Mouse (Mus musculus) inflammation-experienced regulatory T-cells, adult 6 months (primary cell): Measurements from ENCODE around the gene Atp2b4. TPM values are rescaled to one million over a fixed set of nuclear protein-coding genes. Genes with fewer than 3 reads are reported as not detected.
"Not testable (repeated sequence)": the region's sequence is repeated elsewhere in the genome, so short reads cannot be mapped to it uniquely, and the experiment has no call there.

ENCODE experiments used
- ATAC-seq: one replicate; pipeline ENCODE4 v1.8.0; 2017
- polyA plus RNA-seq, 3 experiments: library from polyadenylated mRNA; unstranded; fragments of 100-300 nt; shearing (Covaris generic); gene quantifications; one replicate each; pipeline ENCODE4 v1.2.1; 2017

Gene Atp2b4
- polyA plus RNA-seq, 3 experiments from 2014 or later: 13.7 to 26.5 (median 16.2) TPM

DNA sequence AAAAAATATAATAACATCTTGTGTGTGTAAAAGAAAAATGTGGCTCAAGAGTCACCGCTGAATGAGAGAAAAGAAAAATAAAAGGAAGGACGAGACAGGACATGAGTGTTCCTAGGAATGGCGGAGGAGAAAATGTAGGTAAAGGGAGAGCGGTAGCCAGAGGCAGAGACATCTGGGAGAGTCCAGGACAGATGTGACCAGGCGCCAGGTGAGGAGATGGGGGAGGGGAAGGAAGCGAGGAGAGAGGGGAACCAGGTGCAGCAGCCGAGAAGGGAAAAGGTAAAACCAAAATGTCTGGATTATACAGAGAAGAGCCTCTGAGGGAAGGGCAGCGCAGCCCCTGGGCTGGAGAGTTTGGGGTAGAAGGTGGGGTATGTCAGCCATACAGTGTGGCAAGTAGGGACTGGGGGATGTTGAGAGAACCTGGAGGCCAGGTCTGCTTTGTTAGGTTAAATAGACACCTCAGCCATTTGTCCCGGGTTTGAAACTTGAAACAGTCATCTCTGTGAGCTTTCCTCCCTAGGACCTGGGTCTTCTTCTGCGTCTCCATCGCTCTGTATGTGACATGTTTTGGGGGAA, 107.2 kb downstream of the Atp2b4 start:
- no peak for ATAC-seq

DNA sequence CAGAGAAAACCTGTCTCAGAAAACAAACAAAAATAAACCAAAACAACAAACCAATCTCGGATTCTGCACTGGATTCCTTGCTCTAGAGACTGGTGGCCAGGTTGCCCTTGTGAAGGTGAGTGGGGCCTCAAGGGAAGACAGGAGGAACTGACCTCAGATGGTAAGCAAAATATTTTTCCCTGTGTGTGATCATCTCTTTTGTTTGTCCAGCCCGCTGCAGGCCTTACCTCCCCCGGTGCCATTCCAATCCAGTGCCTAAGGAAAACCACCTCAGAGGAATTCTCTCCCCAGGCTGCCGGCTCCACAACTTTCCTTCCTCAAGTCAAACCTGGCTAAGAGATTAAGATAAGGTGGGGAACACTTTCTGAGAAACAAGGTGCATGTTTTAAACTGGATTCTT, 108.6 kb downstream of the Atp2b4 start:
- ATAC-seq: no peak

DNA sequence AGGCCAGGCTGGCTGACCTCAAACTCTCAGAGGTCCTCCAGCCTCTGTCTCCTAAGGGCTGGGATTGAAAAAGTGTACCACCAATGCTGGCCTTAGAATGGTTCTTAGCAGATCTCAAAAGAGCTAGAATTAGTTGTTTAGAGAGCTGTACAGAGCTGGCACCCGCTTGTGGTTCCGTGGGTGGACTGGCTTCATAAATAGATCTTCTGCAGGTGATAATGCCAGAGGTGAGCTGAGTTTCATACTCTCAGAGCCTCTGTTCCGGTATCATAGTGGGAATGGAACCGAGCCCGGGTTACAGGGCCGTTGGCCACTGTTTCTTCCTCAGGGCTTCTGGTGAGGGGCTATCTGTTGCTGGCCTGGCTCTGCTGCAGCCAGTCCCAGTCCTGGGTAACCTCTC, 109.8 kb downstream of the Atp2b4 start:
- peak; percentile 9 for ATAC-seq

DNA sequence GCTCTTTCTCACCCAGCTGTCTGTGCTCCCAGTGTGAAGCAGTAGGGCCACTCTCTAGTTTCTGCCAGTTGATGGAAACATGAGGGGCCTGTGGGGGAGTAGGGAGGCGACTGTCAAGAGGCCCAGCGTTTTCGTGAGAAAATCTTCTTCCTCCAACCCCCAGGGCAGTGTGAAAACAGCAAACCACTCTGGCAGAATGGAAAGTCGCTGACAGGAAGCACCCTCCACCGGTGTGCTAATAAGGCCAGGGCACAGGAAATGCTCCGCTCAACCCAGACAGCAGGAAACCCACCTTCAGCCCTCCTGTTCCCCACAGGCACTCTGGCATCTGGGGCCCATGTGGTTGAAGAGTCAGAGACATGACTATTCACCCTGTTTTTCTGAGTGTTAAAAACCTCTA, 110.9 kb downstream of the Atp2b4 start, which contains the start of gene Lax1:
Gene Lax1, minus strand, starts transcription at position 212 of the 400 bp plus-strand sequence.
- peak; percentile 95 for ATAC-seq

DNA sequence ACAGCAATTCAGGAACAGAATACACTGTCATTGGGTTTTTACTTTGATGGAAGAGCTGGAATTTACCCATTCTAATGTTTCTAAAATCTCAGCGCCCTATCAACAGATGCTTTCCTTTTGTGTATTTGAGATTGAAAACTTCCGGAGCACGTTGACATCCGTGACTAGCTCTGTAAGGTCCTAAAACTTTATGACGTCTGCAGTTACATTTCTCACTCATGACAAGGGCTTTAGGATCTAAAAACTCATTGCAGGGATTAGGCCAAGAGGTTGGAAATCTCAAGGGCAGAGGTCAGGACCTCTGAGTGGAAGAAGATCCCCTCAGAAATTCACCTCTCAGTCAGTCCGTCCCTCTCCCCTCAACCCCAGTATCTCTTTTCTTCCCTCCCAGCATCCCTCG, 112.5 kb downstream of the Atp2b4 start:
- no peak for ATAC-seq

DNA sequence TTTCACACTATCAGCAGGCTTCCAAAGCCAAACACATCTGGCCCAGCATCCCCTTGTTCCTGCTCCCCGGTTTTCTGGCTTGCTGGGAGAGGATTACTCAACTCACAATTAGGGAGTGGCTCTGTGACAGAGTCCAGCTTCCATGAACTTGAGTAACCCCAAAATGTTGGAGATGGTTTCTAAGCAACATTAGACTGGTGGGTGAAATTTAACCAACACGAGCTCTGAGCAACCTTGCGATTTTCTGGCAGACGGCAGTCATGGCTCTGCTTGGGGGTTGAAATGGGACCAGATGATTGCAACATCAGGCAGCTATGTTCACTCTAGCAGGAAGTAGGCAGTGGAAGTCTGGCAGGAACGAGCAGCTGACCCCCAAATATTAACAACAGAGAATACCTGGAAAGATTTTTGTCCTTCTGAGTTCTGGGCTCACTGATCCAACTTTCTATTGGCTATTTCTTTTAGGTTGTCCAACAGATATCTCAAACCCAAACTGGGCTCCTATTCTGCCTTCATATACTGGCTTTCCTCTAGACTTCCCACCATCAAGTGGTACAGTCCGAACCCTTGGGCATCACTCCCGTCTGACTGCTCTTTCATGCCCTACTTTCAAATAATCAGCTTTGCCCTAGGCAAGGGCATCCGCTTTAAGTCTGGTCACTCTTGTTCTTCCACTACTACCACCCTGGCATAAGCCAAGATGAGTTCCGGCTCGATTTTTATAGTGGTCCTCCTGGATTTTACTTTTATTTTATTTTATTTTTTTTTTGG, 114.9 kb downstream of the Atp2b4 start:
- ATAC-seq: no peak

DNA sequence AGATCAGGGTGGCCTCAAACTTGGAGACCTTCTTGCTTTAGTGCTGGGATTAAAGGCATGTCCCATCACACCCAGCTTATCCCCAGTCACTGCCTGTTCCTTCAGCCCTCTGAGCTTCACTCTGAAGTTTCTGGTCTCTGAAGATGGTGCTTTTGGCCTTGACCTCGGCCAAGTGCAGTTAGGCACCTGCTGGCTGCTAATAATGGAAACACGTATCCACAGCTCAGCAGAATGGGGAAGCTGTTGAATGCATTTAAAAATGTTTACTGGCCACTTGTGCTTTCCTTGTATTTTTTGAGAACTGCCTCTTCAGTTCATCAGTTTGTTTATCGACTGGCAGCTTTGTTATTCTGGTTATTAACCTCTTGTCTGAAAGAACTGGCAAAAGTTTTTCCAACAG, 129.0 kb downstream of the Atp2b4 start:
- ATAC-seq: no peak

DNA sequence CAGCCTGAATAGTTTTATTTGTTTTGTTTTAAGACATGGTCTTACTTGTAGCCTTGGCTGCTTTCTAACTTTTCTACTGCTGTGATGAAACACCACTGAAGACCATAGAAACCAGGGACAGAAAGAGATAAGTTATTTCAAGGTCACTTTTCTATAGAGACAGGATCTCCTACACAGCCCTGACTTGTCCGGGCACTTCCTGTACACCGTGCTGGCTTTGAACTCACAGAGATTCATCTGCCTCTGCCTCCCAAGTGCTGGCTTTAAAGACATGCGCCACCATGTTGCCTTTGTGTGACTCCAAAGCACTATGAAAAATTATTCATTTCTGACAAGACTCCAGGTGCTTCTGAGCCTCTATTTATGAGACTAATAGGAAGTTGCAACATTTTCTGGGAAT, 129.6 kb downstream of the Atp2b4 start:
- no peak for ATAC-seq

DNA sequence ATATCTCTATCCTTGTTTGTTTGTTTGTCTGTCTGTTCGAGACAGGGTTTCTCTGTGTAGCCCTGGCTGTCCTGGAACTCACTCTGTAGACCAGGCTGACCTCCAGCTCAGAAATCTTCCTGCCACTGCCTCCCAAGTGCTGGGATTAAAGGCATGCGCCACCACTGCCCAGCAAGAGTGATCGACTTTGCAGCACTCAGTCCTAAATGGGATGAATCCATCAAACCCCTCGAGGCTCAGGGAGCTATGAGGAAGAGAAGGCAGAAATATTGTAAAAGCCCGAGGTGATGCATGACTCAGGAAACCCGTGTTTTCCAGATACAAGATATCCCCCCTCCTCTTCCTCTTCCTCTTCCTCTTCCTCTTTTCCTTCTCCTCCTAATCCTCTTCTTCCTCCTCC, 130.1 kb downstream of the Atp2b4 start:
- ATAC-seq: no peak

DNA sequence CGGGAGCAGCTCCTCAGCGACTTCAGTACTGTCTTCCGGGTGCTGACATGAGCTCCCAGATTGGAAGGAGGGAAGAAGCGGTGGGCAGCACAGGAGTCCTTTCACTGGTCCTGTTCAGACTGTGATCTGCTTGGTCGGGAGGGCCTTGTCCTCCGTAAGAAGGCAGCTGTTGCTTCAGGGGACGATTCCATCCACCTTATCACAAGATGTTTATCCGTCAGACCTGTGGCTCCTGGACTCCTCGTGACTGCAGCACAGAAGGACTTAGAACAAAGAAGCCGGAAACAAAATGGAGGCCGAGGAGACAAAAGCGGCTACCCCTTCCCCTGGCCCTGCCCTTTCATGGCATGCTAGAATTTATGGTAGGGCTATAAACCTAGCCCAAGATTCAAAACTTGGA, 130.7 kb downstream of the Atp2b4 start:
- no peak for ATAC-seq

DNA sequence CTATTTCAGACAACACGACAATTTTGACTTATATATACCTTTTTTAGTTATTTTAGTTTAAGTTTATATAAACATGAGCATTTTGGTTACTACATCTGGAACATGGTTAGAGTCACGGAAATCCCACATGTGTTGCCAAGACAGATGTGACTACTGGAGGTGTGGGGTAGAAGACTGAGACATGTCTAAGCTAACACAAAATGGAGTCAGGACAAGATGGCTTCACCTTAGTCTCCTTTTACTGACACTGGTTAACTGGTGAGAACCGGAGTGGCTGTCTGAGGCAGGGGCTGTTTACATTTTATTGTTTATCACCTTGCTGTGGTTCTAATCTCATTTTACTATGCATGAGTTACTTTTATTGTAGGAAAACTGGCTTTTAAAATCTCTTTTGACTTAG, 132.2 kb downstream of the Atp2b4 start:
- no peak for ATAC-seq

DNA sequence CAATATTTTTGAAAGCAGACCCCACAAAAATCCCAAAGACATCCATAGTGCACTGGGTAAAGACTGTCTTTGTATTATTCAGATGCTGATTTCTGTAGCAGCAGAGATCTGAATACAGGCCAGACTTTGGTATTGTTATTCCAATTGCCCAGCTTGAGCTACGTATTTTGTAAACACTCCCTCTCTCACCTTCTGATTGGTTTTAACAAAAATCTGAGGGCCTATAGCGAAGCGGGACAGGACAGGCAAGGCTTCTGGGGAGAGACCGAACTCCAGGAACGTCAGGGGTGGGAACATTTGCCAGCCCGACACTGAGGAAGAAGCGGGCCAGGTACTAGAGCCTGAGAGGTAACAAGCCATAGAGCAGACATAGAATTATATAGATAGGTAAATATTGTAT, 133.1 kb downstream of the Atp2b4 start:
- ATAC-seq: no peak

DNA sequence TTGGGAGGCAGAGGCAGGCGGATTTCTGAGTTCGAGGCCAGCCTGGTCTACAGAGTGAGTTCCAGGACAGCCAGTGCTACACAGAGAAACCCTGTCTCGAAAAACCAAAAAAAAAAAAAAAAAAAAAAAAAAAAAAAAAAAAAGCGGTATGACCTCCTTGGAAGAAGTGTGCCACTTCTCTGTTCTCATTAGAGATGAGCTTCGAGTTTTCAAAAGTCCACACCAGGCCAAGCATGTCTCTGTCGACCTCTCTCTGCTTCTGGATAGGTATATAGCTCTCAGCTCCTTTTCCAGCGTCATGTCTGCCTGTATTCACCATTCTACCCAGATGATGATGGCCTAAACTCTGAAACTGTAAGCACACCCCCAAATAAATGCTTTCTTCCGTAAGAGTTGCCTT, 135.1 kb downstream of the Atp2b4 start:
- ATAC-seq: not testable (repeated sequence)

DNA sequence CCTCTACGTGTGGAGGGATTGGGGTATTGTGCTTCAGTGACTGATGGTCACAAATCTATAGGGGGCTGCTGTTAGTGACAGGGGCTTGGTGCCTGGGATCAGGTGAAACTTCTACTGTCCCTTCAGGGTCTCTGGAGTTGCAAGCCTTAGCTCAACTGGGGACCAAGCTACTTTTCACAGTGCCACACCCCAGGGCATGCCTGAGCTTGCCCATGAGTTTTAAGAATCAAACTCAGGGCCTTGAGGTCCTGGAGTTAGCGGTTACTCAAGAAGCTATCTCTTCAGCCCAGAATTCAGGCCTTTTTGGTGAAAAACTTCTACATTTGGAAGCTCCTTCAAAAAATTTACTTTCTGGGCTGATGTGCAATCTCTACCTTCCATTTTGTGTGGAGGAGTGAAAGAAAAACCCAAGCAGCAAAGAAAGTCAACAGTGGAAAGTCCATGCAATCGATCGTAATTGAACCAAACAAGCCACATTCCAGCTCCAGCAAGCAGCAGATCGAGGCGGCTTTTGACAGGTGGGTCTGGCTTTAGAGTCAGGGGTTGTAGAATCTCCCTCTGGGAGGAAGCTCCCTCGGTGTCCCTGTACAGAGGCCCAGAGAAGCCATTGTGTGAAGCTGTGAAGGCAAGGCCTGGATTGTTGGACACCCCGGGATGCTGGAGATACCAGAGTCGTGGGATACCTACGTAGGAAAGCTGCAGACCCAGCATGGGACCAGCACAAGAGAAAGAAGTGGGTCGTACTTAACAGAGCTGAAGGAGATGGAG, 136.5 kb downstream of the Atp2b4 start:
- ATAC-seq: no peak

DNA sequence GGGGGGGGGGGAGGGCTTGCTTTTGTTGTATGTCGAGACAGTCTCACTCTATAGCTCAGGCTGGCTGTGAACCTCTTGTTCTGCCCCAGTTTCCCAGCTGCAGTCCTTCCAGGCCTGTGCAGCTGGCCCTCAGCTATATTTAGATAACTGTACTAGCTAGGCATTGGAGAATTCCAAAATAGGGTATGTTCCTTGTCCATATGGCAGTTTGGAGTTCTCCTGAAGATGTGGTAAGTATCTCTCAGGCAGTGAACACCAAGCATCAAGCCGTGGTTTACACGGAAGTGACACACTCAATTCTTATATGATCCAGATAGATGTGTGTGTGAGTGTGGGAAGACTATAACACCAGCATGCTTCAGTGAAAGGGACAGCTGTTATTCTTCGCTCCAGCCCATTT, 137.4 kb downstream of the Atp2b4 start:
- ATAC-seq: no peak

DNA sequence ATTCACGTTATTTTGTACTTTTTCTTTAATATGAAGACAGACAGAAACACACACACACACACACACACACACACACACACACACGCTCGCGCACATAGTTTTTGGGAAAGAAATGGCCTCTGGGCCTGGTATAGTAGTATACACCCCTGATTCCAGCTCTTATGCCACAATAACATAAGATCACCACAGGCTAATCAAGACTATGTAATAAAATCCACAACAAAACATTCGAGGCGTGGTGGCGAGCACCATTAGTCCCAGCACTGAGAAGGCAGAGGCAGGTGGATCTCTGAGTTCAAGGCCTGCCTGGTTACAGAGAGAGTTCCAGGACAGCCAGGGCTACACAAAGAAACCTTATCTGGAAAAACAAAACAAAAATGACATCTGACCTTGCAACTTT, 137.9 kb downstream of the Atp2b4 start:
- ATAC-seq: no peak

DNA sequence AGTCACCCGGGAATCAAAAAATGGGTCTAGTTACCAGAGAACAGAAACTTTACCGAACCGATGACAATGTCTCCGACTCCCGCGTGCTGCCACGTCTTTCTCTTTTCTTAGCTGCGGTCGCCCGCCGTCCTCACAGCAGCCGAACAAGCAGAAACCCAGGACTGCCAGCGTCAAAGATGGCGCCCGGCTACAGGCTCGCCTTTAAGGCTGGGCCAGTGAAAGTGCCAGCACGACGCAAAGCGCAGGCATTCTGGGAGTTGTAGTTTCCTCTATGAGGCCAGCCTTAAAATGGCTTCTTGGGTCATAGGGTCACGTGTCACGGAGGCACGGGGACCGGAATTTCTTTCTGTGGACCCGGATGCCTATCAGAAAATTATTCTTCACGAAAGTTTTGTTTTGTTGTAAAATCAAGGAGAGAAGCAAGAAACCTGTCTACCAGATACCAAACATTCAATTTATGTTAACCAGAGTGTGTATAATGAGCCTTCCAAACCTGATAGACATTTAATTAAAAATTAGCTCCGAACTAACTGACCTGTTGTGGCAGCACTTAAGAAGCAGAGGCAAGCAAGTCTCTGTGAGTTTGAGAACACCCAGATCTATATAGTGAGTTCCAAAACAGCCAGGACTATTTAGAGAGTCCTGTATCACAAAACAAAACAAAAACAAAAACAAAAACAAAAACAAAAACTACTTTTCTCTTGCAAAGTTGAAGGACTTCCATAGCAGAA, 139.5 kb downstream of the Atp2b4 start, which contains the start of gene Gm38394:
Gene Gm38394, minus strand, starts transcription at position 116 of the 731 bp plus-strand sequence.
- peak; percentile 99 for ATAC-seq

DNA sequence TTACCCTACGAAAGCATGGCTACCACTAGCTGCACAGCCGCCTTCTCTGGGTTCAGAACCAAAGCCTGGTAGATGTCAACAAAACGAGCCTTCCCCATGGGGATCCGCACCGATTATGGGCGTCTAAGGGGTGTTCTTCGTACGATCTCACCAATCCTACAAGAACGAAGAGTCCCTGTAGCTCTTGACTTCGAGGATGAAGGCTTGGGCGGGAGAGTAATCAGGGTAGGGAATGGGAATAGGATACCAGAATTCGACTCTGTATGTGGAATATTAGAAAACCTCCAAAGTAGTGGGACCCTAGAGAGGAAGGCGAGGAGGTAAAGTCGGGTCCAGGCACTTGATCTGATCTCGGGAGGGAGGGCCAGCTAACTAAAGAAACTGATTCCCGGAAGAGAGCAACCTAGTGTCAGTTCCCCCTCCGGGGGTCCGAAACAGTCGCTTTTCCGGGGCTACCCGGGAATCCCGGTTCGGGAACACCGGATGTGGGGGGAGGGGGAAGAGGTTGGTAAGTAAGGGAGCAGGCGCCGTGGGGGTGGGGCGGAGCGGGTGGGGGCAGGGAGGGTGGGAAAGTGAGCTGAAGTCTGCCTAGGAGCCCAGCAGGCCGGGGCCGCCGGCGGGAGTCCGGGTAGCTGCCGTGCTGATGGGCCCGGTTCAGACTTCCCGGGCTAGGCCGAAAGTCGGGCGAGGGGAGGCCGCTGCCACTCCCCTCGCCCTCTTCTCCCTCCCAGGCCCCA, 140.2 kb downstream of the Atp2b4 start, which contains the start of gene Zbed6:
Gene Zbed6, minus strand, starts transcription at position 420 of the 737 bp plus-strand sequence.
- peak; percentile 36 for ATAC-seq

DNA sequence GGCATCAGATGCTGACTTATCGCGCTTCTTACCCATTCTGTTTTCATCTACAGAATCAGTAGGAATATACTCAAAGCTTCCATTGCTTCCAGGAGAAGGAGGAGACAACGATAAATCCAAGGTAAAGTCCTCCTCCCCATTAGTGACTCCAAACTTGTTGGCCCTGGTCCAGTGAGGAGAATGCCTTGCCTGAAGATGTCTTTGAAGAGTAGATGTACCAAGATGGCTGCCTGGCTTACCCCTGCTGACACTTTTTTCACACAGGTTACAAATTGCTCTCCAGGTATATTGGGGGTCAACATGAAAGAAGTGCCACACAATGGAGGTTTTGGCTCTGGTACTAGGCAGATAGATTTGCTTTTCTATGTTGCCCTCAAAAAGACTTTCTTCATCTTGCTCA, 142.0 kb downstream of the Atp2b4 start:
- no peak for ATAC-seq

DNA sequence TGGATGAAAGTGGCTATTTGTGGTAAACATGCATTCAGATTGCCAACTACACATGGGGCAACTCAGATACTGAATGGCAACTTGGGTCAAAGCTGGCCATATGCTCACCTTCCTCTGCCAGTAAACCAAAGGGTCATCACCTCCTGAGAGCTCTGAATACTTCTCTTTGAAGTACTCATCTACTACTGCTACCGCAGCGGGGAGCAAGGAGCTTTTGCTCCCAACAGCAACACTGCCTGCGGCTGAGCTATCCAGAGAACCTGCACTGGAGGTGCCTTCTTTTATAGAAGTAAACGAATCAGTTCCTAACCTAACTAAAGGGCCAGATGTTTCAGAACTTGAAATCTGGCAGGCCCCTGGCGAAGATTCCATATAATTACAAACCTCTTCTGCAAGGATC, 144.0 kb downstream of the Atp2b4 start:
- ATAC-seq: no peak

DNA sequence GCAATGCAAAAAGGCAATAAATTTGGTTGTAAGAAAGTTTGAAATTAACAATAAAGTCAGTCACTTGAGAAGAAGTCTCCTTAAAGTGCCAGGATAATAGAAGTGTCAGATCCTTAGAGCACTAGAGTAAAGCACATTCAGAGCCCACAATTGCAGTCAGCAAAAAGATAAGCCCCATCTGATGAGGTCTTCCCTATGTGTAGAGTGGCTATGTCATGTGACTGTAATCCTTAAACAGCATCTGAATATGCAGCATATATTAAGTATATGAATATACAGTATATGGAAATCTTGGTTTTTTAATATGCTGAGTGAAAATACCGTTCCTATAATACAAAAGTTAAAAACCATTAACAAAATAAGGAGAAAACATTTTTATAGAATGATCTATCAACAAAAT, 147.8 kb downstream of the Atp2b4 start:
- ATAC-seq: no peak
